Mouse (Mus musculus): Measurements from ENCODE around the gene Pitx2.

Pitx2 gene

DNA sequence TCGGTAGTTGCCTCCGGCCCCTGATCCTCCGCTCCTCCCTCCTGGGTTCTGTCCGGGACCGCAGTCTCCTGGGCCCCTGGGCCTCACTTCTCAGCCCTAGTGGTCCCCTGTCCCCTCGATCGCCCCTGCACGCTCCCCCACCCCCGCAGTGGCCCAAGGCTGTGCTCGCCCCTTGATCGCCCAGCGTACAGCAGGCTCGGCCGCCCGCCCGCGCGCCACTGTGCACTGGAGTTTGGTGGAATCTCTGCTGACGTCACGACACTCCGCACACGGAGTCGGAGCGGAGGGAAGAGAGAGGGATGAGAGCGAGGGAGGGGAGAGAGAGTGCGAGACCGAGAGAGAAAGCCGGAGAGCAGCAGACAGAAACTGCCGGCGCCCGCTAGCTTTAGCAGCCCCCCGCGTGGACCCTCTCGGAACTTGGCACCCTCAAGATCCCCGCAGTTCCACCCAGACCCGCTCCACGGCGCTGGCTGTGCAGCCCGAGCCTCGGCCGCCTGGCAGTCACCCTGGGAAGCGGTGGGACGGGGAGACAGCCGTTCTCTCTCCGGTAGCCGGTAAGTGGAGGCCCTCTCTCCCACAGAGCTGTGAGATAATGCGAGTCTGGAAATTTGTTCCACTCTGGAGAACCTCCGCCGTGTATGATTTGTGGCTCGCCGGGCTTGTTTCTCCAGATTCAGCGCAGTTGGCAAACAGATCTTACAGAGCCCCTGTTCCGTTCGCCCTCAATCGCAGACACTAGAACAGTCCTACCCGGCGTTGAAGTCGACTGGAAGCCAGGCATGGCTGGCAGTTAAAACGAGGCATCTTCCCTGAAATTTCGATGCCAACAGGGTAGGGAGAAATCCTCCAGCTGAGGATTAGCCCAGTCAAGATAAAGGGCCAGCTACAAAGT, at the start of gene Pitx2:
Gene Pitx2 (plus strand): TSS at position 270 of the 892 bp plus-strand sequence.
- DNase-seq = no peak

DNA sequence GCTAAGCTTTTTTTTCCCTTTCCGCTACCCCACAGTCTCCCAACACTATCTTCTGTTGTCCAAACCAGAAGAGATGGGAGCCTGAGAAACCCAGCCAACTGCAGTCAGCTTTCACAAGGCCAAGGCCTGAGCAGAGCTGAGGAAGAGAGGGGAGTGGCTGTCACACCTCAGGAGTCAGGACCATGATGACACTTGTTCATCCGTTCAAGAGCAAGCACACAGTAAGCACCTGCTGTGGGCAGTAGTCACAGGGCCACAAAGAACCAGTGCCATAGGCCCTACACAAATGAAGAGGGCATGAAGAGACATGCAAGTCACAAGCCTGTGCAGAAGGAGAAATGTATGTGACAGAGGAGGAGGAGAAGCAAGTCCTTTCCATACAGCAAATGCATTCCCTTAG, 49.7 kb upstream of the Pitx2 start:
- DNase-seq = no peak

DNA sequence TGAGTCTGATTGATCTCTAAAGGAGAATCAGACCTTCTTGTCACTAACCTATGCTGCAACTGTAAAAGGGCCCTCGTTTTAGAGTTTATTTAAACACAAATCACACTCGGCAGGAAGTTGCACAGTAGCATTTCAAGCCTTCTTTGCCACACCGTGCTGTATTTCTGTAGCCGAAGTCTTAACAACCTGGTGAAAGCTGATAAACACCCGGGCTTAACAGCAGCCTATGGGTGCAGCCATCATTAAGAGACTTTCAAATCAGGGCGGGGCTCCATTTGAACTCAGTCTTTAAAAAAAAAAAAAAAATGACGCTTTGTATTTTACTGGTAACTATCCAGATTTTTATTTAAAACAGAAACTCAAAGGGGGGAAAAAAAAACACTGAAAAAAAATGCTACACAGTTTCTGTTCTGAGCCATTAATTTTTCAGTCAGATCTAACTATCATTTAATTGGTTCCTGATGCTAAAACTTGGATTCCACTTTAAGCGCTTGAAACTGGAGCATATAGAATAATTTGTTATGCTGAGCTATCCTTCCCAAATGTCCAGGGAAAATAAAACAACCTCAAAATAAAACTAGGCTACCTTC, 48.5 kb upstream of the Pitx2 start:
- no peak for DNase-seq

DNA sequence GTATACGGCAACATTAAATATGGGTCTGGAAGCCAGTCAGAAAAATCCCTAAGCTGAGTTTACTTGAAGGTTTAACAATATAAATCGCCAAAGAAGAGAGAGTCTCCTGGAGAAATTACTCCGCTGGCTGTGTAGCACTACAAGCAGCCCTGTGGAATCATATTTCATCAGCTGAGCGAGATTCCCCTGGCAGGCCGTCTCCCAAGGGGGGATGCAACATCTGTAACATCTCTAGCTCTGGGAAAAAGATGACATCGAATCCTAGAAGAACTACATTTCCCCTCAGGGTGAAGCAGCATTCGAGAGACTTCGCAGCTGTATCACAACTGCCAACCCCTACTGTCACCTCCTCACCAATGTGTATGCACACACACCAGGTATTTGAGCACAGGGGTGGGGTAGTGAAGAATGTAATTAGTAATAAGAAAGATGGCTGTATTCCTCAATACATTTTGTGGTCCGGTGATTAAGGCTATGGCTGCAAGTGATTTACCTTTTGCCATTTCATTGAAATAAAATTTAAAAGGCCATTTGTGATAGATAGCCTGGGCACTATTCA, 40.8 kb upstream of the Pitx2 start:
- DNase-seq = no peak

DNA sequence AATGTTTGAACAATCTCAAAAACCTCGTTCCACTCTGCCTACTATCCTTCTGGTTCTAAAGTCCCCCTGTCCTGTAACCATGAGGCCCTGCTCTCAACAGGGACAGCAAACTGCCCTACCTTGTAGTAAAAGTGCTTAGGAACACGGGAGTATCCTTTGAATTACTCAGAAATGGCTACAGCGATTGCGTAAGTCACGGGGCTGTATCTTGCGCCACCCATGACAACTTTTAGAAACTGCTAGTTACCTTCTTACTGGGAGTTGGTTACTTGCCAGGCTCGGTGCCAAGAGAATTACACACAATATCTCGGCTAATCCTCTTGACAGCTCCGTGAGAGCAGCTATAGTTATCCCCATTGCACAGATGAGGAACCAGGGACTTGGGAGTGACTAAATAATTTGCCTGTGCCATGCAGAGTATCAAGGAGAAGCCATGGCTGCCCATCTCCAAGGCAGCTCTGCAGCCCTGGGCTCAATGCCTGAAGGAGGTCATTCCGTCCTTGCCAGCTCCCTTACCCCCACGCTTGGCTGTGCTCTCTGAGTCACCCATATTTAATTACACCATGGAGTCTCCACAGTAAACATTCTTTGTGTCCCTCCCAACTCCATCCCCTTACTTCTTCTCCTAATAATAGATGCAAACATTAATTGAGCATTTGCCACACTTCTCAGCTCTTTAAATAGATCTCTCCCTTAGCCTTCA, 38.2 kb upstream of the Pitx2 start:
- DNase-seq = no peak

DNA sequence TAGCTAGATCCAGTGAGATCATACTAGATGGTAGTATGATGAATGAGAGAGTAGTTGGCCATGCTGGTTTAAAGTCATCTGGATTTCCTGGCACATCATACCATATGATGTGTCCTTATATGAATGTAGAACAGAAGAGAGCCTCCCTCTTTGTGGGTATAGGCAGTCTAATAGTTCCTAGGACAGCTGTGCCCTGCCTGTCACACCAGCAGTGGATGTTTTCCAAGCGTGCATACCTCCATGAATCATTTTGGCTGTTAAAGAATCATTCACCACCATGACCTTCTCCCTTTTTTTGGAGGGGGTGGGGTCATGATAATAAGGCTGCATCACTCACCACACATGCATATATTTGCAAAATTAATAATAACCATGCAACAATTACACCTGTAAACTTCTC, 35.4 kb upstream of the Pitx2 start:
- no peak for DNase-seq

DNA sequence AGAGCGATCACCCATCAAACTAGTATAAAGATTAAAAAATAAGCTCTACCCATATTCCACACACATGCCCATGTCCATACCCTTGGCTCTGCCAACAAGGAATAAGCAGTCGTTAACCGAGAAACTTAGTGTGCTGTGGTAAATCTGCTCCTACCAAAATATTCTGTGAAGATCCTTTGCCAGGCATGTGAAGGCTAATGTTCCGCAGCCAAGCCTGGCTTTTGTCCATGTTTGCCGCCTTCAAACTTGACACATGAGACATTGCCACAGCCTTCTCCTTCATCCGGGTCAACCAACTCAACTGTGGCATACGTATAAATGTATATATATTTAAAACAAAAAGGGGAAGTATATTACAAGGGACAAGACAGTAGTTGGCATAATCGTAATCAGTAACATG, 34.0 kb upstream of the Pitx2 start:
- DNase-seq = no peak

DNA sequence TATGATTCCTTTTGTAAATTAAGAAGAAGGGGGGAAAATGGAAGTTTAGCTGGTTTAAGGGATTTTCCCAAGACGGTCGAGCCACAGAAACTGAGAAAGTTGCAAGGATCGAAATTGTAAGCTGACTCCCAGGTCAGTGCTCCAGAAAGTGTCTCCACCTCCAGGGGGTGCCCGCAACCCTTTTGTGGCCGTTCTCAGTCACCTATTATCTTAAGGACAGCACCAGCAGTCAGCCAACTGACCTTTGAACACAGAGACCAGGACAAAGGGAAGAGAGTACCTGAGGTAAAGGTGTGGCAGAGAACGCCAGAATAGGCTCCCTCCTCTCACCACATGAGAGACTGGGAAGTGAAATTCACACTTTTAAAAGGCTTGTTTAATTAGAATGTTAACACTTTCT, 33.0 kb upstream of the Pitx2 start:
- DNase-seq = no peak

DNA sequence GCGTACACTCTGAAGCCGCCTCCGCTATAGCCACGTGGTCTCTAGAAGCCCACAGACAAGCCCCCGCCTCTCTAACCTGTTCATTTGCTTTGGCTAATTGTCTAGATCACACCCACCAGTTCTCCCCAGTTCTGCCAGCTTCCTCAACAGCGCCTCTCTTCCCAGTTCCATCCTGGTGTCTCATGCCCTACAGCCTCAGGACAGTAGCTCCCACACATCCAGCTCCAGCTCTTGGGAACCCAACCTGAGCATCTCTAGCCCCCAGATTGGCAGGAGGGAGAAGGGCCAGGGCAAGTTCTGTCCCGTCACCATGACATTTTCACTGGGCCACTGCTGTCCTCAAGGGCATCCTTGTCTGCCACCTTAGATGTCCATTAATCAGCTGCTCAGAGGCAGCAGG, 29.3 kb upstream of the Pitx2 start:
- DNase-seq = no peak

DNA sequence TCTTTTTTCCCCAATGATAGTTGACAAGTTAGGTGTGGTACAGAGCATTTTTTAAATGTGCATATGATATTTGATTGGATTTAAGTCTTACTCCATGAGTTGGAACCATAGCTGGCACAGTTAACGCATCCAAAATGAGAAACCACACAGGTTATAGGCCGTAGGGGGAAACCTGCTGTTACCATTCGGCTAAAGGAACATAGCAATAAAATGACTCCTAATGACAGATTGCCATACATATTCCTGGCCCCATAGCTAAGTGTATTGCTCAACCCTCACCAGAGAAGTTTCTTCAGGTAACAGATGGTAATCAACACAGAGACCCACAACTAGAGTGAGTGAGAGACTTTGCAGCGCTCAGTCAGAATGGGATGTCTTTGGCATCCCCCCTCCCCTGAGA, 27.9 kb upstream of the Pitx2 start:
- no peak for DNase-seq

DNA sequence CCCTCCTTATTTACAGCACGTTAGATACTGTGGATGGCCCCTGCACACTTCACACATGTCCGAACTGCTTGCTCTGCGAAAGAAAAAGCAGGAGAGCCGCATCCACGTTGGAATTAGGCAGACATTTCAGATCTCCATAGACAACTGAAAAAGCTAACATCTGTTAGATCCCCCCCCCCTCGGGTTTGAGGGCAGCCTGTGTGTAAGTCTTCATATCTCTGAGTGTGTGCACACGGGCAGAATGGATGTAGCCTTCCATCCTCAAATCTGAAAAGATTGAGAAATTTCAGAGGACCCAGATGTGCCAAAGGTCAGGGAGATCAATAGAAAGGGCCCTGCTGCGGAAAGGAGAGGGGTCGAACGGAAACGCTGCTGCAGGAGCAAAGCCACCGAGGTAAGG, 5.2 kb upstream of the Pitx2 start:
- DNase-seq = no peak

DNA sequence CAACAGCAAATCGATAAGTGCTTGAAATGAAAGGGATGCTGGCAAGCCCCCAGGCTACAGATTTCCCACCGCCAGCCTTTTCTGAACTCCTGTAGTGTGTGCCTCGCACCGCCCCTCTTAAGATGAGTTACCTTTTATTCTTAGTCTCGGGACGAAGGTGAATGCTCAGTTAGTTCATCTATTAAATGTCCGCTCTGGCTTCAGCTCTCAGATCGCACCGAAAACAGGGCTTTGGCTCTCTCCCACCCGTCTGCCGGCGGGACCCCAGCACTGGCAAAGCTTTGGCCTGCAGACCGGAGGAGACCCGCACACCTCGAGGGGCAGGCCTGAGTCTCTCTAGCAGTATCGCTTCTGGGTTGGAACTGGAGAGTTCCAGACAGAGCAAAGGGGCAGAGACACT, 4.6 kb upstream of the Pitx2 start:
- DNase-seq = no peak

DNA sequence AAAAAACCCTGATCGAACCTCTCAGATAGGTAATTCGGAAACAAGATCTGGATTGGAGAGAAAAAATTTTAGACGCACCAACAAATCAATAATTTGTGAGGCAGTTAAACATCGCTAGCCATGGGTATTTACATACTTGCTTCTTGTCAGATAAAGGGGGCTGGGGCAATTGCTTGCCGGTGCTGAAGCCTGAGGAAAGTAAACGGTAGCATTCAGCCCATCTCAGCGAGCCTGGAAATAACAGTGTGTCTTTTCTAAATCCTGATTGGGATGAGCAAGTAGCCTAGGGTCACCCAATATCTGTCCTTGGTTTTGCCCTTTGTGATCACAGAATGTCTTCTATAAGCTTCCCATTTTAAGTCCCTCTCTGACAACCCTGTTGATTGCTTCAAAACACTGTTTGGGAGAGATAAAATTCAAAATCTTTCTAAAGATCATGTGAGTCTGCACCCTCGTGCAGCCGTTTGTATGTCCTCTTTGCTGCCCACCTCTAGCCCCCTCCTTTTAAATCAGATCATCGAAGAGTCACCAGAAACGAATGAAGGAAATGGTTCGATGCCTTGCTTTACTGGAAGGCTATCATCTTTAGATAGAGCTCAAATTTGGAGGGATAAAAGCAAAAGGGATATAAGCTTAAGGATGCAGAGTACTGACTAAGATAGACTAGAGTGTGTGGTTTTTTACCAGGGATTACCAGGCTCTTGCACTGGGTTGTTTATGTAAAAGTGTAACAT, 3.7 kb upstream of the Pitx2 start:
- no peak for DNase-seq

DNA sequence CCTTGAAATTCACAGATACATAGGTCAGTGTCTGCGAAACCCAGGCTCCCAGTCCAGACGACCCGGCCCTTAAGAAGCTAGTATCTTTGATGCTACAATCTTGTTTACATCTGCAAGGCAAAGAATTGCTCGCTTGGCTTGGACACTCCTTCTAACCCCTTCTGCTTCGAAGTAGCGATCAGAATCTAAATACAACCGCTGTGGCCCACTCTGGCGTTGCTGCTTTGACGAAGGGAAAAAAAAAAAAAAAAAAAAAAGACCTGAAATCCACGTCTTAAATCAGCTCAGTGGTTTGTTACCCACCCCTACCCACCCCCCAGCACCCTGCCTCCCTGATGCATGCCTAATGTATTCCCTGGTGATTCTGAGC, 3.1 kb upstream of the Pitx2 start:
- DNase-seq = no peak

DNA sequence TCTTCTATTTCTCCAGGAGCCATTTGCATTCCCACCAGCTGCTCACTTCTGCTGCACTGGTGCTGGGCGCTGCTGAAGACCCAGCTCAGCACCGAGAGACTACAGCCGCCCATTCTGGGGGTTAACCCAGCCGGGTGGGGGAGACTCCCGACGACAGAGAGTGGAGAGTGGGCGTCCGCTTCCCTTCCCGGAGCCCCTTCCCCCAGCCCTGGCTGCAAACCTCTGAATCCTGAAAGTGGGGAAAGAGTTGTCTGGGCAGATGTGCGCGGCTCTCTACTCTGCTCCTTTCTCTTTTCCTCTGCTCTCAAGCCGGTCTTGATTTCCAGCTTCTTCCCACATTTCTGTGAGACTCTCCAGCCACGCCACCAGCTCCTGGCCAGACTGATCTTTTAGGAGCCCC, 2.6 kb upstream of the Pitx2 start:
- no peak for DNase-seq

DNA sequence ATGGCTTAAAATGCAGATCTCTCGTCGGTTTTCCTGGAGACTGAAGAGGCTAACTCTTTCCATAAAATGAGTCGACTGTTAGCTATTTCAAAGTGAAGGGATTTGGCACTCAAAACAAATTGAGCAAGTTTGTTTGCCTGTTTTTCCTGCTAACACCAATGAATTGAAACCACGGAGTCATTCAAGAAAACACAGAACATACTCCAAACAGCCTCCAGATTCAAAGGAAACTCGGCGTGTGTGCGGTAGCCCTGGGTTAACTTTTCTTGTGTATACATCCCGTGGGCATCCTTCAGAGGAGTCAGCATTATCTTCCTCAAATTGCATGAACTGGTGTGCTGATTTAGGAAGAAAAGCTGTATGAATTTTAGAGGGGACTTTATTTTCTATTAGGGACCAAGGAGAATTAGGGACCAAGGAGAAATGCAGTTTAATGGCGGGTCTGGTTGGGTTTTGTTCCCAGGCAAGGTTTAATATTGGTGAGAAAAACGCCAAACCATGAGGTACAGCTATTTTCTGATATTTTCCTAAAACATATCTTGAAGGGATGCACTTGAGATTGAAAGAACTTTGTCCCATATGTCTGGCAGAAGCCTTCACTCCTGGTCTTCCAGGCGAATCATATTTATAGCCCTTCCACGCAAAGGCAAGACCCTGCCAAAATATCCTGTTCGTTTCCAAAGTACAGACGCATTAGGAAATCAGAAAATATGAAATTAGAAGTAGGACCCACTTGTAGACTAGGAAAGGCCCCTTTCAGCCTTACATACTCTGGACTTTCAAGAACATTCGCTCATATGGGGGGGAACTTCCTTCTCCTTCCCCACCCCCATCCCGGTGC, 1.7 kb upstream of the Pitx2 start:
- DNase-seq = no peak

DNA sequence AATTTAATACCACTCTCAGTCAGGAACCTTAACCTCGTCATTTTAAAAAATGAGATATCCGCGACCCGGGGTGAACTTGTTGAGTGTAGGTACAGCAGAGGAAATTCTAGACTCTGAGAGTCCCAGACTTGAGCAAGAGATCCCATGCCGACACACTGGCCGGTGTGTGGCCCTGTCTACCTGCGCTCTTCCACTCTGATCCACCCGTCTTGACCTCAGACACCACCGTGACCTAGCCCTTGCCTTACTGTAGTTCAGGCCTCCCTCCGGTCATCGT, 1.1 kb upstream of the Pitx2 start:
- no peak for DNase-seq

DNA sequence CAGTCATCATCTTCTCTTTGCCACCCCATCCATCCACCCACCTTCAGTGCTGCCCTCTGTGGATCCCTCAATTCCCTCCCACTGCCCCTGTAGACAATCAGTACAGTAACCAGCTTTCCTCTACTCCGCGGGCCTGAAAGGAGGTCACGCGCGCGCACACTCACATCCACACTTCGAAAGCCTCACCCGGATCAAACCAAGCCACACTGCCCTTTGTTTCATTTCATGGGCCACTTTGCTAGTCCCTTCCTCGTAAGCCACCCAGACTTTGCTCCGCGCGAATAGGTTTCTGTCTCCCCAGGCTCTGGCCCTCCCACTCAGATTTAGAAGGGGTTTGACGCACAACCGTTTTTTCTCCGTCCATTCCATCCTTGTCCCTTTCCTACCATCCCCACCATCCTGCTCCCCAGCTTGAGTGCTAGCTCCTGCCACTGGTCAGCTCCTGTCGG, 494 bp upstream of the Pitx2 start:
- DNase-seq = no peak

DNA sequence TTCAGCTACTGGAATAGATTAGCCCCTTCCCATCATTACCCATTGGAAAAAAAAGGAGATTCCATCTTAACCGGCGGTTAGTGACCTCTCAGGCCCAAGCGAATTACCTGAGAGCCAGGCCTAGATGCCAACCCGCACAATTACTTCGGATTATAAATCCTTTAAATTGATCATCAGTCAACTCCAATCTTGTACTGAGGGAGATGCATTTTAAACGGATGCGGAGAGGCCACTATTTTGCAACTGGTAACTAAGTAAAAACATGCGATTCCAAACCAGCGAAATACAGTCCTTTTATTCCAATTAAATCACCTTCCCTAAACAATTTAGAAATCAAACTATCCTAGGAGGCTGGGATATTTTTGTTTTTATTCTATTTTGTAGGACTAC, 818 bp downstream of the Pitx2 start:
- no peak for DNase-seq

DNA sequence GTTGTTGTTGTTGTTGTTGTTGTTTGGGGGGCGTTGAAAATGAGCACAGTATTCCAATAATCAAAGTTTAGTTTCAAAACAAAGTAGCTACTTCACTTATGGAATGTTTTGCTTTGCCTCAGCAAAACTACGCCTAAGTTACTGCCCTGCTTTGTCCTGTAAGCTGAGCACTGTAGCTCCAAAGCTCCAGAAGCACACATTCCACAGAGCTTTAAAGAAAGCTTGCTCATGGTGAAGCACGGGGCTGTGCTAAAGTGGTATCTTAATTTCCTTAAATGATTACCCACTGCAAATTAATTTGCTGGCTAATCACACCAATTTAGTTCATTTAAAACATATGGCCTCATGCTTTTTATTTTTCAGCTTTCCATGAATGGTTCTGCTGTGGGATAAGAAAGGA, 1.5 kb downstream of the Pitx2 start:
- no peak for DNase-seq

DNA sequence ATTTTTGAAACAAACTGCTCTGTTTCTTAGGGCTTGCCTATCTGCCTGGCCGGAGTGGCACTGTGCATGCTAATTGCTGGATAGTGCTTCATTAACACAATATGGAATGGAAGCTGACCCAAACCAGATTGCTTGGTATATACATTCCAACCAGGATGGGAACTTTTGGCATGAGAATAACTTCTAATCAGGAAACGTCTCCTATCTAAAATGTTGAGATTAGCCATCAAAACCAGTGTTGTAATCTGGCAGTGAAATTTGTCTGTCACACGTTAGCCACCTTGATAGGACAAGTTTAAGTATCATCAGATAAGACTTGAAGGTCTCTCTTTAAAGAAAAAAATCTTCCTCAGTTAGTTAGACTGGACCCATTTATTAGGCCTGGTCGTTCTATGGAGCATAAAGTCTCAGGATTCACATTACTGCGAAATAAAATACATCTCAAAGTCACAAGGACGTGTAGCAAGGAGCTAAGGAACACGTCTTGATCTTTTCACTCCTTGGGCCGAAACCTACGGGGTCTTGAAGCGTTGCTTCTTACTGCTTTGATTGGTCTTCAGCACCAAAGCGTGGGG, 2.1 kb downstream of the Pitx2 start:
- DNase-seq = no peak
